Mouse (Mus musculus) layer of hippocampus, postnatal 10 days (tissue): ENCODE results near the gene Uck1. TPM values are rescaled to one million over a fixed set of nuclear protein-coding genes. Genes with fewer than 3 reads are reported as not detected.

ENCODE experiments used
- DNase-seq, 2 experiments: peaks; one replicate each; pipeline ENCODE4 v3.0.0; 2021; ENCODE audit warnings: low spot score in 2 of 2
- total RNA-seq, 2 experiments: library from RNA; stranded (reverse); gene quantifications; 2 replicates each; pipeline ENCODE4 v1.2.3; 2021

Uck1 gene
- total RNA-seq, 2 experiments from 2014 or later = 64.8 to 64.9 TPM

- DNase-seq = peak; percentile 29 to 50
These were observed 676 bp upstream of the Uck1 start for GRCm38 (mm10) chr2:32260635-32261034.

DNA sequence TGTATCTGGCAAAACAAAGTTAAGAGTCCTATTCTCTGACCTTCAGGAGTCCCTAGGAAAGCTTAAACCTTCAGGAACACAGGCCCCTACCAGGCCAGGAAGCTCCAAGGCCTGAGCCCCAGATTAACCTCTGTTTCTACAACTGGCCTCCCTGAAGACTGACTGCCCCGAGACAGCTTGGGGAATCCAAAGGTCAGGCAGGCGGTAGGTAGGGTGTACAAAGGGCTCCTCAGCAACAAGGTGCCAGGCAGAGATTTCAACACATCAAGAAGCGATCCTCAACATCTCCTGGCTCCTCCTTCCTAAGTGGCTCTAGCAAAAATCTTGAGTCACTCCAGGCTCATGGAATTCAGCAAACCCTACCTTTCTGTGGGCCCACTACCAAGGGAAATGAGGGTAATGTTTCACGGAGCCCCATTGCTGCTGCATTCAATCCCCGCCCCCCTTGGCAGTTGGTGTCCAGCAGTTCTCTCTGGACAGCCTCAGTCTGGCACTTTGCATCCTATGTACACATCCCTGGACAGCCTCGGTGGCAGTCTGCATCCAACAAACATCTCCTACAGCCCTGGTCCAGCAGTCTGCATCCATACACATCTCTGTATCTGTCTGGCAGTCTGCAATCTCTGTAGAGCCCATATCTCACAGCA lies 949 bp downstream of the Uck1 start:
- DNase-seq = no peak

- DNase-seq = no peak
These were observed 3.7 kb downstream of the Uck1 start for GRCm38 (mm10) chr2:32256273-32256672.

- DNase-seq = no peak
These were observed 5.4 kb downstream of the Uck1 start for GRCm38 (mm10) chr2:32254563-32254962.

DNA sequence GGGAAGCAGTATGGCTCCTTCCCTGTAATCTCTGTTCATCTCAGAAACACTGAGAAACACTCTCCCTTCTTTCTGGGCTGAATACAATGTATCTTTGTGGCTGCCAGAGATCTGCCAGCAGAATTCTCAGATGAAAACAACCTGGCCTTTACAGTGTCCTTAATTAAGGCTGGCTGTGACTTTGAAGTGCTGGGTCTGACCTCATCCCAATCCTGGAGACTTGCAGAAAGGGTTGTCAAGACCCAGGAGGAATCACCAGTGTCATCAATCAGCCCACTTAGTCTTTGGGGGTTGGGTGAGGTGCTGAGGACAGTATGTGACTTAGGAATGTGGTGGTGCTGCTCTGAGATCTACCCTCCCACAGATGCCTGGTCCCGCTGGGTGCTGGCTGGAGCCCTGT lies 6.6 kb downstream of the Uck1 start:
- no peak for DNase-seq

GRCm38 (mm10) chr2:32252658-32253057 lies 7.3 kb downstream of the Uck1 start:
- DNase-seq = no peak

GRCm38 (mm10) chr2:32251791-32252527 lies 8.0 kb downstream of the Uck1 start:
- DNase-seq = no peak

GRCm38 (mm10) chr2:32248377-32249361 lies 11.3 kb downstream of the Uck1 start:
- DNase-seq = no peak

GRCm38 (mm10) chr2:32246741-32247140 lies 13.2 kb downstream of the Uck1 start:
- no peak for DNase-seq

DNA sequence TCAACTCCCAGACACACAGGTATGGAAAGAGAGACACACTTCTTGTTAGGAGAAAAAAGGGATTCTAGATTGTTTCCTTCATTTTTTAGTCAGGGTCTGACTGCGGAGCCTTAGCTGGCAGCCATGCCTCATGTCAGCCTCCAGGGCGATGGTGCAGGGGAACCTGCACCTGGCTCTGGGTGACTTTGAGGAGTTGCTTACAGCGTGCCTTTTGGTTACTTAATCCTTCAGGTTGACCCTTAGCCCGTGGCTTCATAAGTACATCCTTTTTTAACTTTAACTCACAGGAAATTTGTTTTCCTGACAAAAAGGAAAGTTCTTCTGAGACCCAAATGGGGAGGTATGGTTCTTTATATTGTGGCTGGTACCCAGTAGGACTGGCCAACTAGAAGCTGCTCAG lies 17.0 kb downstream of the Uck1 start:
- no peak for DNase-seq

DNA sequence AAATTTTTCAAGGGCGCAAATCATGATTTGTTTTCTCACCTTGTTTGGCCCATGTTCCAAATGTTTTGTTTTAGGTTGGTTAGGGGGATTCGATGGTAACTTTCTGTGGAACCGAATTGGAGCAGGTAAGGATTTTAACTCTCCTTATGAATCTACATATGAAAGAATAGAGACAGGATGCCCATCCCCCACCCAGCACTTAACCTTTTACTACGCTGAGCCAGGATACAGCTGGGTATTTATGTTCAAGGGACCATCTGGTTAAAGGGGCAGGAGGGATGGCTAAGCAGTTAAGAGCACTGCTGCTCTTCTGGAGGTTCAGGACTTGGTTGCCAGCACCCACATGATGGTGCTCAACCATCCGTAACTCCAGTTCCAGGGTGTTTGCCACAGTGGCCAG lies 19.4 kb downstream of the Uck1 start:
- no peak for DNase-seq

DNA sequence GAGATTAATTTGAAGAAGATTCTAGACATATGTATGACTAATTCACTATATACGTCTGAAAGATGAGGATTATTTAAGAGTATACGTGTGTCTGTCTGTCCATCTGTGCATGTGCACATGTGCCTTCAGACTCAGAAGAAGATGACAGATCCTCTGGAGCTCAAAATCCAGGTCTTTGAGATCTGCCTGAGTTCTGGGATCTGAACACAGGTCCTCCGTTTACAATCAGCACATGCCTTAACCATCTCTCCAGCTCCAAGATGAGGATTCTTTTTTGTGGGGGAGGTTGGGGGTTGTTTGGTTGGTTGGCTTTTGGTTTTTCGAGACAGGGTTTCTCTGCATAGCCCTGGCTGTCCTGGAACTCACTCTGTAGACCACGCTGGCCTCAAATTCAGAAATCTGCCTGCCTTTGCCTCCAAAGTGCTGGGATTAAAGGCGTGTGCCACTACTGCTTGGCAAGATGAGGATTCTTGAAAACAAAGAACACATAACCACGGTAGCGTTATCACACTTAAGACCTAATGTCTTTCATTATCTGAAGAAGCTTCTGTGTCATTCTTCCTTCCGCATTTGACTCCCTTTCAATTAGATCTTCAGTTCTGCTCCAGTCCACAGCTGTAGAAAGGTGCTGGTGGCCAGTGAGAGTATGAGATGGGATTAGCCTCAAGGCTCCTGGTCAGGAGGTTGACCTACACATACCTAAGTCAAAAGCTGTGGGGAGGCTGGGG lies 21.1 kb downstream of the Uck1 start:
- no peak for DNase-seq

- no peak for DNase-seq
These were observed 22.4 kb downstream of the Uck1 start for GRCm38 (mm10) chr2:32237571-32237970.

DNA sequence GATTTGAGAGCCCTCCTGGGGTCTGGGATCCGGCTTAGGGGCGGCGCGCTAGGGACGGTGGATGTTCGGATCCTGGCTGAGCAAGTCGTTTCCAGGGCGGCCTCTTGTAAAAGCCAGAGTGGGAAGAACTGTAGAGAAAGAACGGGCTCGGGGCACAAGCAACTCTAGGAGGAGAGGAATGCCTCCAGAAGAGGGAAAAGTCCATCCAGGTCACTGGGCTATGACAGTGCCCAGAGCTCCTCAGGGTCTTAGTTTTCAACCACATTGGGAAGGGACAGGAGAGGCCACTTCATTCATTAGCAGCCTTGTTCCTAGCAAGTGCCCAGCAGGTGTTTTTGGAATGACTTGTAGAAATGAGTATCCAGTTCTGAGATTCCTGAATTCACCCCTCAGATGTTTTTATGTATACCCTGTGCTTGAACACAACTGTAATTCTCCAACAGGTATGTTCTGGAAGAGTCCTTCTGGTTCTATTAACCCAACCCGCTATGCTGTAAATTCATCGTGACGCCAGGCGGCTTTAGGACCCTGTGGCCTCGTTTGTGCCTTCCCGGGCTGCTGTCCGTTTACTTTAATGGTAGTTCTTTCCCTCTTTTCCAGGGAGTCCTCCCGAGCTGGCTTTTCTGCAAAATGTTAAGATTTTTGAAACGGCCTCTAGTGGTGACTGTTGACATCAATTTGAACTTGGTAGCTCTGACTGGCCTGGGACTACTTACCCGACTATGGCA lies 23.0 kb downstream of the Uck1 start:
- peak; percentile 33 to 52 for DNase-seq

DNA sequence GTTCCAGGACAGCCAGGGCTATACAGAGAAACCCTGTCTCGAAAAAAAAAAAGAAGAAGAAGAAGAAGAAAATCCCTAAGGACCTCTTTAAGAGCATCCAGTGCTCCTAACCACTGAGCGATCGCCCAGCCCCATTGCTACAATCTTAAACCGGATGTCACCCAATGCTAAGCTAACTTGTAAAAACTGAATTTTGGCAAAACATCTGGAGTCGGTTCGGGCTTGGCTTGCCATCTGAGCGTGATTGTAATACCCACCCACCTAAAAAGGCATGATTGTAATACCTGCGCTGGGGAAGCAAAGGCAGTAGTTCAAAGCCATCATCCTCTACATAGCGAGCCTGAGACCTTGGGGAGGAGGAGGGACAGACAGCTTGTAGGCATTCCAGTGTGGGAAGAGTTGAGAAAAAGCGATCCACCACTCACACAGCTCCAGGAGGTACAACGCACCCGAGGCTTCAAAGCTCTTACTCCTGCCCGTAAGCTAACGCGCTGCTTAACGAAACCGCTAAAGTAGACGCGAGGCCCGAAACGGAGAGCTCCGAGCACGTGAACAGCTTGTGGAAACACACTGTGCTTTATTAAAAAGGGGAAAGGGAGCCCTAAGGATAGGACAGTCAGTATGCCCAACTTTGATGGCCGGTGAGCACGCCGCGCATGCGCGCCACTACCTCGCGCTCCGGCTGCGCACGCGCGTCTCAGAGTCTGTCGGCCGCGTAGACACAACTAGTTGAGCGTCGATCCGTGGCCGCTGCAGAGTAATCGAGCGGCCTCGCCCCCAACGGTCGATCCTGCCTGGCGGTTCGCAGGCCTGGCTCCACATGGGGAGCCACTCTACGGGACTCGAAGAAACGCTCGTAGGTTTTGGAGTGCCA lies 23.8 kb downstream of the Uck1 start, which contains the start of gene Pomt1:
Gene Pomt1, plus strand, starts transcription at position 705 of the 874 bp plus-strand sequence.
- peak; percentile 89 to 94 for DNase-seq

- no peak for DNase-seq
These were observed 24.5 kb downstream of the Uck1 start for GRCm38 (mm10) chr2:32235433-32235832.

- no peak for DNase-seq
These were observed 37.9 kb downstream of the Uck1 start for GRCm38 (mm10) chr2:32222057-32222456.

GRCm38 (mm10) chr2:32221577-32221976 lies 38.4 kb downstream of the Uck1 start:
- no peak for DNase-seq

- DNase-seq = no peak
These were observed 39.0 kb downstream of the Uck1 start for GRCm38 (mm10) chr2:32220969-32221368.
